Mouse (Mus musculus) hindbrain, postnatal 0 days (tissue): ENCODE results near the gene Carmil3. TPM values are rescaled to one million over a fixed set of nuclear protein-coding genes. Genes with fewer than 3 reads are reported as not detected.
A peak's percentile ranks its signal among the peaks of the same experiment; 100 is the strongest.

Experiments
- ATAC-seq: fragments of 200-750 bp; cut with Nextera tagmentation; 2 replicates; pipeline ENCODE4 v1.8.0; 2017; ENCODE audit warnings: mild to moderate bottlenecking, moderate TSS enrichment, moderate library complexity
- DNase-seq: peaks from one replicate; pipeline ENCODE4 v3.0.0-alpha.2; 2015; ENCODE audit warnings: low spot score
- H3K27ac ChIP-seq: fragments of 300-500 bp; sonication (generic); 2 replicates; pipeline ENCODE4 v1.5.1; 2014; ENCODE audit warnings: mild to moderate bottlenecking
- H3K27me3 ChIP-seq: fragments of 300-500 bp; sonication (generic); 2 replicates; pipeline ENCODE4 v1.6.1; 2014; ENCODE audit warnings: low read length, mixed read lengths; ENCODE audit not compliant: insufficient read depth
- H3K36me3 ChIP-seq: fragments of 300-500 bp; sonication (generic); 2 replicates; pipeline ENCODE4 v1.6.1; 2014; ENCODE audit warnings: low read length, mixed read lengths; ENCODE audit not compliant: insufficient read depth
- H3K4me1 ChIP-seq: fragments of 300-500 bp; sonication (generic); 2 replicates; pipeline ENCODE4 v1.6.1; 2014; ENCODE audit warnings: antibody characterized with exemption, low read length, mixed read lengths; ENCODE audit not compliant: insufficient read depth
- H3K4me2 ChIP-seq: fragments of 300-500 bp; sonication (generic); 2 replicates; pipeline ENCODE4 v1.6.1; 2014; ENCODE audit warnings: low read depth, mild to moderate bottlenecking, low read length, moderate library complexity, mixed read lengths
- H3K4me3 ChIP-seq: fragments of 300-500 bp; sonication (generic); 2 replicates; pipeline ENCODE4 v1.5.1; 2014; ENCODE audit warnings: low read length
- H3K9ac ChIP-seq: fragments of 300-500 bp; sonication (generic); replicated peaks from 2 replicates; pipeline ENCODE4 v1.6.1; 2014; ENCODE audit warnings: mild to moderate bottlenecking, low read length, moderate library complexity, mixed read lengths
- H3K9me3 ChIP-seq: fragments of 300-500 bp; sonication (generic); 2 replicates; pipeline ENCODE4 v1.6.1; 2016; ENCODE audit warnings: low read length, mixed read lengths
- CTCF ChIP-seq: IDR thresholded peaks from 2 replicates; pipeline ENCODE4 v1.5.1; 2016; ENCODE audit warnings: antibody characterized with exemption, control low read depth, low read depth
- WGBS: fragments of 180-500 bp; shearing (Covaris S2); extraction: QIAGEN DNeasy Blood & Tissue Kit; methylation state at CpG from one replicate; pipeline ENCODE4 v1.1.7; 2014; 5-methylcytosine and 5-hydroxymethylcytosine counted together
- polyA plus RNA-seq: library from polyadenylated mRNA; unstranded; fragments of >200 nt; fragmentation: Nextera tagmentation; extraction: Ambion mirVana; gene quantifications from 2 replicates; pipeline ENCODE4 v1.2.1, GENCODE M21; 2015
- total RNA-seq: library from RNA; depleted of rRNA; stranded (reverse); fragments of >200 nt; gene quantifications from 2 replicates; pipeline ENCODE4 v1.2.3, GENCODE M21; 2014

The Carmil3 gene
- total and polyA plus RNA-seq, 2 experiments from 2014 or later, result 23.8 to 120 TPM

- Histone ChIP-seq H3K9ac (no peak overlapping the region), H3K36me3 (no peaks in the 10 kb centered on the region), H3K4me1 (peaks cover 12% of the 10 kb centered on the region; the same call in 1 of the 2 replicates), H3K4me2 (0 out of 2 replicates have a peak overlapping the region, but pooled peaks have one; percentile 79), H3K27ac (peak overlapping the region; percentile 58; the same call in 1 of the 2 replicates), H3K27me3 (no peaks in the 10 kb centered on the region), H3K4me3 (no peak overlapping the region), H3K9me3 (no peaks in the 10 kb centered on the region)
- 50% methylated on average over 4 of the region's 4 CpGs for WGBS
- 0 out of 2 replicates have a peak, but pooled peaks have one; percentile 13 for ATAC-seq
- peak; percentile 34 for TF ChIP-seq CTCF
- peak; percentile 37 for DNase-seq
Observed at GRCm38 (mm10) chr14:55519604-55520003, 29.2 kb downstream of the Carmil3 start.

GRCm38 (mm10) chr14:55520451-55521361 is 30.3 kb downstream of the Carmil3 start:
- Histone ChIP-seq H3K4me2 (peak overlapping the region; percentile 79), H3K9me3 (no peaks in the 10 kb centered on the region), H3K27ac (peak overlapping the region; percentile 84), H3K36me3 (no peaks in the 10 kb centered on the region), H3K4me1 (peaks cover 12% of the 10 kb centered on the region; the same call in 1 of the 2 replicates), H3K27me3 (no peaks in the 10 kb centered on the region), H3K4me3 (peak overlapping the region; percentile 45), H3K9ac (peak overlapping the region; percentile 65)
- DNase-seq (peak; percentile 74), ATAC-seq (peak; percentile 72)
- peak; percentile 52 for TF ChIP-seq CTCF
- under 1% methylated on average over 61 of the region's 61 CpGs for WGBS

GRCm38 (mm10) chr14:55524062-55524461 is 33.6 kb downstream of the Carmil3 start:
- Histone ChIP-seq H3K9me3 (no peaks in the 10 kb centered on the region), H3K4me3 (no peak overlapping the region), H3K4me1 (peaks cover 12% of the 10 kb centered on the region; the same call in 1 of the 2 replicates), H3K27me3 (no peaks in the 10 kb centered on the region), H3K9ac (no peak overlapping the region), H3K27ac (no peak overlapping the region), H3K4me2 (no peak overlapping the region), H3K36me3 (no peaks in the 10 kb centered on the region)
- DNase-seq (no peak), ATAC-seq (no peak)
- TF ChIP-seq CTCF, result no peak
- WGBS, result 42% methylated on average over 4 of the region's 4 CpGs

- H3K4me3 ChIP-seq, result no peak within 1 kb of the TSS
Observed at GRCm38 (mm10) chr14:55524785-55525184, 34.3 kb downstream of the Carmil3 start, which contains the start of gene Nrl. TSS of gene Nrl (minus strand) at chr14:55524981.

GRCm38 (mm10) chr14:55526674-55527073 is 36.2 kb downstream of the Carmil3 start:
- 86% methylated on average over 2 of the region's 2 CpGs for WGBS
- Histone ChIP-seq H3K4me1 (no peaks in the 10 kb centered on the region), H3K4me3 (no peak overlapping the region), H3K9me3 (no peaks in the 10 kb centered on the region), H3K36me3 (no peaks in the 10 kb centered on the region), H3K27ac (no peak overlapping the region), H3K4me2 (no peak overlapping the region), H3K27me3 (no peaks in the 10 kb centered on the region), H3K9ac (no peak overlapping the region)
- DNase-seq, result no peak
- ATAC-seq, result no peak
- no peak for TF ChIP-seq CTCF

More at GRCm38 (mm10) chr14:55524785-55525184, 34.3 kb downstream of the Carmil3 start, which contains the start of gene Nrl:
- H3K4me1 ChIP-seq, result peaks cover 5% of the 10 kb centered on the region; the same call in 1 of the 2 replicates
- H3K36me3 ChIP-seq, result no peaks in the 10 kb centered on the region
- no peaks in the 10 kb centered on the region for H3K9me3 ChIP-seq
- no peaks in the 10 kb centered on the region for H3K27me3 ChIP-seq
- H3K9ac ChIP-seq, result no peak within 1 kb of the TSS
- ATAC-seq, result no peak
- 43% methylated on average over 8 of the region's 8 CpGs for WGBS
- no peak within 1 kb of the TSS for H3K27ac ChIP-seq
- TF ChIP-seq CTCF, result no peak
- H3K4me2 ChIP-seq, result no peak within 1 kb of the TSS
- no peak for DNase-seq

- peak; percentile 61 for TF ChIP-seq CTCF
- Histone ChIP-seq H3K27me3 (no peaks in the 10 kb centered on the region), H3K36me3 (no peaks in the 10 kb centered on the region), H3K4me2 (no peak overlapping the region), H3K9ac (no peak overlapping the region), H3K27ac (no peak overlapping the region), H3K4me3 (no peak overlapping the region), H3K9me3 (no peaks in the 10 kb centered on the region), H3K4me1 (no peaks in the 10 kb centered on the region)
- ATAC-seq (no peak), DNase-seq (peak; percentile 78)
- 17% methylated on average over 3 of the region's 3 CpGs for WGBS
Observed at GRCm38 (mm10) chr14:55527940-55528339, 37.5 kb downstream of the Carmil3 start.
